Mouse (Mus musculus) urinary bladder, postnatal 36 days (tissue): ENCODE data around the gene Tspan13.

Source experiments
- DNase-seq, 2 experiments: peaks; one replicate each; pipeline ENCODE4 v3.0.0; 2022; ENCODE audit warnings: low spot score in 2 of 2, mixed read lengths in 1 of 2

The Tspan13 gene

GRCm38 (mm10) chr12:36042348-36042778 lies at the start of gene Tspan13:
Tspan13 (minus strand) TSS chr12:36042500.
- DNase-seq: peak; percentile 82 to 89

GRCm38 (mm10) chr12:36091964-36092363 lies 49.7 kb upstream of the Tspan13 start:
- no peak for DNase-seq

GRCm38 (mm10) chr12:36089221-36089620 lies 46.9 kb upstream of the Tspan13 start:
- DNase-seq: no peak

GRCm38 (mm10) chr12:36088804-36089203 lies 46.5 kb upstream of the Tspan13 start:
- DNase-seq: no peak

GRCm38 (mm10) chr12:36085380-36085779 lies 43.1 kb upstream of the Tspan13 start:
- no peak for DNase-seq

- DNase-seq: no peak
Observed at GRCm38 (mm10) chr12:36078101-36078899, 36.0 kb upstream of the Tspan13 start.

- DNase-seq: no peak
Observed at GRCm38 (mm10) chr12:36072860-36073259, 30.6 kb upstream of the Tspan13 start.

GRCm38 (mm10) chr12:36070231-36070630 lies 27.9 kb upstream of the Tspan13 start:
- no peak for DNase-seq

GRCm38 (mm10) chr12:36067538-36067937 lies 25.2 kb upstream of the Tspan13 start:
- DNase-seq: no peak

- DNase-seq: no peak
Observed at GRCm38 (mm10) chr12:36065911-36066310, 23.6 kb upstream of the Tspan13 start.

GRCm38 (mm10) chr12:36057699-36058098 lies 15.4 kb upstream of the Tspan13 start:
- no peak for DNase-seq

GRCm38 (mm10) chr12:36050276-36050675 lies 8.0 kb upstream of the Tspan13 start:
- DNase-seq: no peak

GRCm38 (mm10) chr12:36047593-36047992 lies 5.3 kb upstream of the Tspan13 start:
- no peak for DNase-seq

GRCm38 (mm10) chr12:36046196-36046595 lies 3.9 kb upstream of the Tspan13 start:
- DNase-seq: no peak

- no peak for DNase-seq
Observed at GRCm38 (mm10) chr12:36044691-36045090, 2.4 kb upstream of the Tspan13 start.

GRCm38 (mm10) chr12:36041703-36042347 lies 475 bp downstream of the Tspan13 start:
- DNase-seq: peak; percentile 30 to 34

GRCm38 (mm10) chr12:36041281-36041589 lies 1.1 kb downstream of the Tspan13 start:
- DNase-seq: no peak

- DNase-seq: no peak
Observed at GRCm38 (mm10) chr12:36040571-36041280, 1.6 kb downstream of the Tspan13 start.

GRCm38 (mm10) chr12:36039541-36040084 lies 2.7 kb downstream of the Tspan13 start:
- no peak for DNase-seq

- DNase-seq: no peak
Observed at GRCm38 (mm10) chr12:36036776-36037175, 5.5 kb downstream of the Tspan13 start.

GRCm38 (mm10) chr12:36036121-36036520 lies 6.2 kb downstream of the Tspan13 start:
- no peak for DNase-seq

GRCm38 (mm10) chr12:36035501-36035900 lies 6.8 kb downstream of the Tspan13 start:
- DNase-seq: no peak
